Mouse (Mus musculus): Measurements from ENCODE around the gene Ccser1.

DNA sequence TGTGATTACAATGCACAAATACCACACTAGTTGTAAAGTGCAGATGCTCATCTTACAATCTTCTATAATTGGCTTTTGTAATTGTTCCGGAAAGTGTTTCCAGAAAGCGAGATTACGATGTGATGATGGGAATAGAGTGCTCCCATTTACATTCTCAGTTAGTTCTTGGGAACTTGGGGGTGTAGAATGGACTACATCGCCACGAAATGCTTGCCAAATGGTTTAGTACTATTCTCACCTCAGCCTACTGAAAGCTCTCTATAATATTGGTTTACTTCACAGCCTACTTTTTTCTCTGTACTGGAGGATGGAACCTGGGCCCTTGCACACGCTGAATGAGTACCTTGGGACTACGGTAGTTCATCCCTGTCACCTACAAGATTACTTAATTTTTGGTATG is 522.9 kb downstream of the Ccser1 start:
- TF ChIP-seq CTCF (IDR thresholded peaks at IDR 0.05; ENCODE audit: borderline replicate concordance, extremely low read depth, insufficient read depth, insufficient read length) = no peak
- TF ChIP-seq POLR2A (IDR thresholded peaks at IDR 0.05; ENCODE audit: borderline replicate concordance, extremely low read depth, insufficient read depth, insufficient read length, poor library complexity, severe bottlenecking) = no peak

Data from brain, embryonic 14.5 days (tissue).